Mouse (Mus musculus) brown adipose tissue, adult 24 weeks (tissue): Measurements from ENCODE around the gene Olfr750. TPM values are rescaled to one million over a fixed set of nuclear protein-coding genes. Genes with fewer than 3 reads are reported as not detected.

Experiments used
- H3K27ac ChIP-seq: fragments of 200-500 bp; replicated peaks from 2 replicates; pipeline ENCODE4 v1.5.1; 2012; ENCODE audit warnings: low read depth, mild to moderate bottlenecking, low read length
- H3K4me1 ChIP-seq: fragments of 200-500 bp; 2 replicates; pipeline ENCODE4 v1.6.1; 2012; ENCODE audit warnings: low read length, mixed read lengths; ENCODE audit not compliant: control insufficient read depth, insufficient read depth, insufficient read length
- H3K4me3 ChIP-seq: fragments of 200-500 bp; 2 replicates; pipeline ENCODE4 v1.5.1; 2012; ENCODE audit warnings: low read depth, mild to moderate bottlenecking, low read length, moderate library complexity; ENCODE audit not compliant: insufficient read depth
- polyA plus RNA-seq: library from polyadenylated mRNA; stranded (reverse); fragments of >200 nt; gene quantifications from 2 replicates; pipeline ENCODE4 v1.2.4, GENCODE M21; 2012; ENCODE audit not compliant: missing spikeins, insufficient read depth, insufficient read length

Gene Olfr750
- polyA plus RNA-seq, 1 experiment, result not detected

GRCm38 (mm10) chr14:51024820-51025219, 49.4 kb downstream of the Olfr750 start:
- no peak overlapping the region for H3K27ac ChIP-seq
- H3K4me1 ChIP-seq, result no peaks in the 10 kb centered on the region
- H3K4me3 ChIP-seq, result no peak overlapping the region

- H3K4me1 ChIP-seq, result no peaks in the 10 kb centered on the region
- no peak overlapping the region for H3K27ac ChIP-seq
- H3K4me3 ChIP-seq, result no peak overlapping the region
Measured at GRCm38 (mm10) chr14:51023457-51023856, 50.8 kb downstream of the Olfr750 start.

GRCm38 (mm10) chr14:51017256-51017655, 57.0 kb downstream of the Olfr750 start:
- H3K4me1 ChIP-seq, result no peaks in the 10 kb centered on the region
- no peak overlapping the region for H3K4me3 ChIP-seq
- H3K27ac ChIP-seq, result no peak overlapping the region

Other genes starting within 250 kb of the Olfr750 start
- 29.1 and 29.6 TPM in 2 replicates for gene Tep1, start 203.9 kb downstream of the Olfr750 start, polyA plus RNA-seq
- 0.32 and 1.4 TPM in 2 replicates for gene Klhl33, start 176.9 kb downstream of the Olfr750 start, polyA plus RNA-seq
- 59.2 and 66.9 TPM in 2 replicates for gene Osgep, start 149.5 kb downstream of the Olfr750 start, polyA plus RNA-seq
- gene Apex1, start 149.5 kb downstream of the Olfr750 start, polyA plus RNA-seq, result 31.0 and 35.3 TPM in 2 replicates
- 44.2 and 46.1 TPM in 2 replicates for gene Pip4p1, start 143.6 kb downstream of the Olfr750 start, polyA plus RNA-seq
- gene Pnp, start 143.4 kb downstream of the Olfr750 start, polyA plus RNA-seq, result 84.3 and 92.4 TPM in 2 replicates
- gene Gm49342, start 129.9 kb downstream of the Olfr750 start, polyA plus RNA-seq, result 11.9 and 19.3 TPM in 2 replicates
- gene Pnp2, start 118.4 kb downstream of the Olfr750 start, polyA plus RNA-seq, result 3.5 and 5.1 TPM in 2 replicates
- 0.91 TPM in 1 of 2 replicates, not detected in the other for gene Rnase10, start 66.7 kb downstream of the Olfr750 start, polyA plus RNA-seq
- gene Rnase9, start 32.6 kb downstream of the Olfr750 start, polyA plus RNA-seq, result not detected in 2 replicates
- gene Rnase11, start 24.3 kb downstream of the Olfr750 start, polyA plus RNA-seq, result not detected in 2 replicates
- gene Rnase12, start 16.8 kb downstream of the Olfr750 start, polyA plus RNA-seq, result not detected in 2 replicates
- 69.1 and 78.8 TPM in 2 replicates for gene Rnase4, start 16.6 kb upstream of the Olfr750 start, polyA plus RNA-seq
- 2.1 and 8.7 TPM in 2 replicates for gene Ang, start 16.7 kb upstream of the Olfr750 start, polyA plus RNA-seq
- gene Eddm3b, start 40.0 kb upstream of the Olfr750 start, polyA plus RNA-seq, result not detected in 2 replicates
- gene Rnase6, start 49.5 kb upstream of the Olfr750 start, polyA plus RNA-seq, result 1.3 TPM in 1 of 2 replicates, not detected in the other
- gene Rnase1, start 72.3 kb upstream of the Olfr750 start, polyA plus RNA-seq, result not detected in 2 replicates
- gene Rnase2b, start 87.8 kb upstream of the Olfr750 start, polyA plus RNA-seq, result not detected in 2 replicates
- gene Ang2, start 124.7 kb upstream of the Olfr750 start, polyA plus RNA-seq, result not detected in 2 replicates
- not detected in 2 replicates for gene Ear14, start 129.0 kb upstream of the Olfr750 start, polyA plus RNA-seq
- not detected in 2 replicates for gene Rnase2a, start 181.7 kb upstream of the Olfr750 start, polyA plus RNA-seq